Mouse (Mus musculus) lung, adult 2 months (tissue): ENCODE data around the gene Hist1h2br.

Experiments
- CTCF ChIP-seq: fragments of 200-500 bp; IDR thresholded peaks from 2 replicates; pipeline ENCODE4 v1.5.1; 2011; ENCODE audit warnings: mild to moderate bottlenecking, low read length, control low read depth; ENCODE audit not compliant: insufficient read depth
- POLR2A ChIP-seq: fragments of 200-500 bp; IDR thresholded peaks from 2 replicates; pipeline ENCODE4 v1.6.1; 2011; ENCODE audit warnings: low read depth, mild to moderate bottlenecking, control low read depth, low read length, borderline replicate concordance; ENCODE audit errors: extremely low read depth

- TF ChIP-seq CTCF: no peak
- TF ChIP-seq POLR2A: no peak
Observed at GRCm38 (mm10) chr13:21847883-21848282, 14.3 kb downstream of the Hist1h2br start.
